Mouse (Mus musculus) cerebellum, adult 2 months (tissue): ENCODE results near the gene Rps6ka2.

Experiments
- CTCF ChIP-seq: fragments of 200-500 bp; IDR thresholded peaks from 2 replicates; pipeline ENCODE4 v1.5.1; 2011; ENCODE audit warnings: low read depth, mild to moderate bottlenecking, control low read depth, low read length, moderate library complexity, borderline replicate concordance; ENCODE audit not compliant: insufficient read depth
- POLR2A ChIP-seq: fragments of 200-500 bp; IDR thresholded peaks from 2 replicates; pipeline ENCODE4 v1.6.1; 2011; ENCODE audit warnings: low read length, control low read depth, borderline replicate concordance; ENCODE audit not compliant: insufficient read depth

DNA sequence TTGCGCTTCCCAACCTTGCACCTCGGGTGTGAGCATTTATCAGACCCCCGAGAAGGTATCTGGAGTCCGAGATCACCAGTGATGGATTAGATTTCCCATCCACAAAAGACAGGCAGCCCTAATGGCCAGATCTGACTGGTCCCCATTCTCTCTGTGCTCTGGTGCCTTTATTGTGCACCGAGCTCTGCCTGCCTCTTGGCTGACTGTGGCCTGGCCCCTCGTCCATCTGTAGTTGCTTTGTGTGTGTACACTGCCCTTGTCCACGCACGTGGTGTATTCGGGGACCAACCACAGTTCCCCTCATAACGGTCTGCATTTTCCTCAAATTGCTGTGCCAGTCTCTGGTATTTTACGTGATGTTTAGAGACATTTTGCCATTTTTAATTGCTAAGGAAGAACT is 40.7 kb downstream of the Rps6ka2 start:
- TF ChIP-seq CTCF (no peak), POLR2A (no peak)
